Mouse (Mus musculus) limb, embryonic 11.5 days (tissue): ENCODE measurements around the gene Cyp51. TPM values are rescaled to one million over a fixed set of nuclear protein-coding genes. Genes with fewer than 3 reads are reported as not detected.

Experiments used
- ATAC-seq: fragments of 200-750 bp; cut with Nextera tagmentation; 2 replicates; pipeline ENCODE4 v1.8.0; 2017; ENCODE audit warnings: low read depth; ENCODE audit not compliant: insufficient number of reproducible peaks, low FRiP score, low TSS enrichment
- DNase-seq: peaks from one replicate; pipeline ENCODE4 v3.0.0-alpha.2; 2015; ENCODE audit warnings: low spot score
- H3K27ac ChIP-seq: fragments of 300-500 bp; sonication (generic); replicated peaks from 2 replicates; pipeline ENCODE4 v1.5.1; 2014; ENCODE audit warnings: low read depth, mild to moderate bottlenecking, low read length
- H3K27me3 ChIP-seq: fragments of 300-500 bp; sonication (generic); 2 replicates; pipeline ENCODE4 v1.6.1; 2014; ENCODE audit warnings: mild to moderate bottlenecking, low read length, mixed read lengths; ENCODE audit not compliant: control insufficient read depth, insufficient read depth
- H3K36me3 ChIP-seq: fragments of 300-500 bp; sonication (generic); 2 replicates; pipeline ENCODE4 v1.6.1; 2014; ENCODE audit warnings: mild to moderate bottlenecking, low read length, moderate library complexity, mixed read lengths; ENCODE audit not compliant: control insufficient read depth, insufficient read depth
- H3K4me1 ChIP-seq: fragments of 300-500 bp; sonication (generic); 2 replicates; pipeline ENCODE4 v1.6.1; 2014; ENCODE audit warnings: low read length, mixed read lengths; ENCODE audit not compliant: control insufficient read depth, insufficient read depth
- H3K4me2 ChIP-seq: fragments of 300-500 bp; sonication (generic); 2 replicates; pipeline ENCODE4 v1.6.1; 2014; ENCODE audit warnings: low read depth, mild to moderate bottlenecking, moderate library complexity; ENCODE audit not compliant: severe bottlenecking
- H3K4me3 ChIP-seq: fragments of 300-500 bp; sonication (generic); 2 replicates; pipeline ENCODE4 v1.5.1; 2014; ENCODE audit warnings: low read depth, low read length
- H3K9ac ChIP-seq: fragments of 300-500 bp; sonication (generic); 2 replicates; pipeline ENCODE4 v1.6.1; 2014; ENCODE audit warnings: mild to moderate bottlenecking, low read length
- H3K9me3 ChIP-seq: fragments of 300-500 bp; sonication (generic); 2 replicates; pipeline ENCODE4 v1.6.1; 2016; ENCODE audit warnings: low read length; ENCODE audit not compliant: control insufficient read depth
- WGBS: fragments of 180-500 bp; shearing (Covaris S2); extraction: QIAGEN DNeasy Blood & Tissue Kit; methylation state at CpG from one replicate; pipeline ENCODE4 v1.1.7; 2014; 5-methylcytosine and 5-hydroxymethylcytosine counted together
- polyA plus RNA-seq: library from polyadenylated mRNA; unstranded; fragments of >200 nt; fragmentation: Nextera tagmentation; extraction: Ambion mirVana; gene quantifications from 2 replicates; pipeline ENCODE4 v1.2.1, GENCODE M21; 2014

Cyp51 gene
- polyA plus RNA-seq, 1 experiment from 2014 or later = 115 TPM

GRCm38 (mm10) chr5:4040922-4041321, 63.6 kb downstream of the Cyp51 start:
- H3K4me2 ChIP-seq = no peak overlapping the region
- H3K36me3 ChIP-seq = peaks cover 13% of the 10 kb centered on the region
- H3K27me3 ChIP-seq = no peaks in the 10 kb centered on the region
- H3K27ac ChIP-seq = no peak overlapping the region
- H3K4me3 ChIP-seq = no peak overlapping the region
- no peaks in the 10 kb centered on the region for H3K9me3 ChIP-seq
- ATAC-seq (no peak), DNase-seq (no peak)
- no peak overlapping the region for H3K9ac ChIP-seq
- no peaks in the 10 kb centered on the region for H3K4me1 ChIP-seq
- 93% methylated on average over 2 of the region's 2 CpGs for WGBS

GRCm38 (mm10) chr5:4040372-4040771, 64.2 kb downstream of the Cyp51 start:
- DNase-seq (no peak), ATAC-seq (no peak)
- H3K36me3 ChIP-seq = peaks cover 13% of the 10 kb centered on the region
- H3K4me1 ChIP-seq = no peaks in the 10 kb centered on the region
- H3K27me3 ChIP-seq = no peaks in the 10 kb centered on the region
- 87% methylated on average over 6 of the region's 6 CpGs for WGBS
- H3K27ac ChIP-seq = no peak overlapping the region
- H3K4me2 ChIP-seq = no peak overlapping the region
- no peaks in the 10 kb centered on the region for H3K9me3 ChIP-seq
- no peak overlapping the region for H3K9ac ChIP-seq
- H3K4me3 ChIP-seq = no peak overlapping the region

- no peak for ATAC-seq
- H3K9me3 ChIP-seq = no peaks in the 10 kb centered on the region
Observed at GRCm38 (mm10) chr5:4039351-4039750, 65.2 kb downstream of the Cyp51 start.

GRCm38 (mm10) chr5:4036686-4037085, 67.9 kb downstream of the Cyp51 start:
- no peaks in the 10 kb centered on the region for H3K4me1 ChIP-seq
- H3K36me3 ChIP-seq = peaks cover 7% of the 10 kb centered on the region; the same call in 1 of the 2 replicates
- WGBS = 93% methylated on average over 9 of the region's 9 CpGs
- no peak overlapping the region for H3K4me2 ChIP-seq
- H3K9me3 ChIP-seq = no peaks in the 10 kb centered on the region
- no peak overlapping the region for H3K4me3 ChIP-seq
- no peak for DNase-seq
- ATAC-seq = no peak
- H3K9ac ChIP-seq = no peak overlapping the region
- H3K27ac ChIP-seq = no peak overlapping the region
- H3K27me3 ChIP-seq = no peaks in the 10 kb centered on the region

More at GRCm38 (mm10) chr5:4039351-4039750, 65.2 kb downstream of the Cyp51 start:
- H3K4me1 ChIP-seq = no peaks in the 10 kb centered on the region
- DNase-seq = no peak
- no peak overlapping the region for H3K4me3 ChIP-seq
- WGBS = 87% methylated on average over 8 of the region's 8 CpGs
- H3K4me2 ChIP-seq = no peak overlapping the region
- H3K9ac ChIP-seq = no peak overlapping the region
- peaks cover 10% of the 10 kb centered on the region for H3K36me3 ChIP-seq
- H3K27me3 ChIP-seq = no peaks in the 10 kb centered on the region
- no peak overlapping the region for H3K27ac ChIP-seq

- no peak overlapping the region for H3K9ac ChIP-seq
- DNase-seq (no peak), ATAC-seq (no peak)
- 89% methylated on average over 4 of the region's 4 CpGs for WGBS
- H3K27ac ChIP-seq = no peak overlapping the region
- H3K36me3 ChIP-seq = peaks cover 3% of the 10 kb centered on the region; the same call in 1 of the 2 replicates
- H3K4me1 ChIP-seq = no peaks in the 10 kb centered on the region
- H3K4me3 ChIP-seq = no peak overlapping the region
- H3K9me3 ChIP-seq = no peaks in the 10 kb centered on the region
- no peaks in the 10 kb centered on the region for H3K27me3 ChIP-seq
- no peak overlapping the region for H3K4me2 ChIP-seq
Observed at GRCm38 (mm10) chr5:4031846-4032245, 72.7 kb downstream of the Cyp51 start.

Other genes starting within 250 kb of the Cyp51 start
- 7.2 and 8.8 TPM in 2 replicates for gene Mterf1a, start 210.8 kb downstream of the Cyp51 start, polyA plus RNA-seq
- gene Akap9, start 176.7 kb downstream of the Cyp51 start, polyA plus RNA-seq = 123 and 130 TPM in 2 replicates
- gene Mterf1b, start 87.6 kb upstream of the Cyp51 start, polyA plus RNA-seq = 3.5 and 4.2 TPM in 2 replicates